Mouse (Mus musculus): ENCODE data around the gene Ndrg3. TPM values are rescaled to one million over a fixed set of nuclear protein-coding genes. Genes with fewer than 3 reads are reported as not detected.

Gene Ndrg3
- polyA plus RNA-seq, 1 experiment from 2014 or later, result 90.3 TPM

DNA sequence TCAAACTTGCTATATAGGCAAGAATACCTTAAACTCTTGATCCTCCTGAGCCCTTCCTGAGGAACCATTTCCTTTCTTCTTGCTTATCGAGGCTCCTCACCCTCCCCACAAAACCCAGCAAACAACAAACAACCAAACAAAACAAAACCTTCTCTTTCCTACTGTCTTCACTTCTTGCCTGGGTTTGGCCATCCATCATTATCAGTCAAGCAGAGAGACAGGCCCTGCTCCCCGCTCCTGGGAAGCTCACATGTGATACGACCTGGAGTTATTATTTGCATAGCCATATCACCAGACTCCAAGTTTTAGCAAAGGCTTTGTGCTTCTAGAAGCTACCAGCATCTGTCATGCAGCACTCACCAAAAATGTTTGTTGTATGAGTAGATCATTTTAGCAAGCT, 4.5 kb downstream of the Ndrg3 start:
- no peak overlapping the region for H3K27ac ChIP-seq
- peaks cover 28% of the 10 kb centered on the region for H3K4me1 ChIP-seq (replicated peaks)
- H3K4me2 ChIP-seq, result no peak overlapping the region
- no peak overlapping the region for H3K9ac ChIP-seq
- no peaks in the 10 kb centered on the region for H3K27me3 ChIP-seq
- WGBS, result 60% methylated on average over 3 of the region's 3 CpGs
- H3K4me3 ChIP-seq, result no peak overlapping the region
- no peaks in the 10 kb centered on the region for H3K36me3 ChIP-seq
- no peak for ATAC-seq (ENCODE audit: low FRiP score)
- no peaks in the 10 kb centered on the region for H3K9me3 ChIP-seq

DNA sequence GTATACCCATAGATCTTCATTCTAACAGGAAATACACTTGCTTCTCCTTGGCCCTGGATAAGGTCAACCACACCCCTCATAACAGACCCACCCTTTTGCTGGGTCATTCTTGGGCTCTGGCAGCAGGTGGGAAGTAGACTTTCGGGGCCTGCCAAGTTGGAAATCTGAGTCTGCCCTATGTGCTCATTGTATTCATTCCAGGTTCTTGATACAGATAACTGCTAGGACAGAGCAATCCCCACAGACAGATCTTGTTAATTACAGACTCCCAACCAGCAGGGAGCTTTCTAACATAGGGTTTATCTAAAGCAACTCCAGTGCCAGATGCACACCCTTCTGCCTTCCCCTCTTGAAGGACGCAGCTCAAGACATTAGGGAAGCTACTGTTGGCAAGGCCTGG, 9.0 kb downstream of the Ndrg3 start:
- Histone ChIP-seq H3K4me2 (no peak overlapping the region), H3K27ac (no peak overlapping the region), H3K27me3 (no peaks in the 10 kb centered on the region), H3K36me3 (no peaks in the 10 kb centered on the region), H3K4me1 (replicated peaks) (peaks cover 13% of the 10 kb centered on the region), H3K9ac (no peak overlapping the region), H3K9me3 (no peaks in the 10 kb centered on the region), H3K4me3 (no peak overlapping the region)
- ATAC-seq (ENCODE audit: low FRiP score), result no peak
- WGBS, result 83% methylated on average over 2 of the region's 2 CpGs

DNA sequence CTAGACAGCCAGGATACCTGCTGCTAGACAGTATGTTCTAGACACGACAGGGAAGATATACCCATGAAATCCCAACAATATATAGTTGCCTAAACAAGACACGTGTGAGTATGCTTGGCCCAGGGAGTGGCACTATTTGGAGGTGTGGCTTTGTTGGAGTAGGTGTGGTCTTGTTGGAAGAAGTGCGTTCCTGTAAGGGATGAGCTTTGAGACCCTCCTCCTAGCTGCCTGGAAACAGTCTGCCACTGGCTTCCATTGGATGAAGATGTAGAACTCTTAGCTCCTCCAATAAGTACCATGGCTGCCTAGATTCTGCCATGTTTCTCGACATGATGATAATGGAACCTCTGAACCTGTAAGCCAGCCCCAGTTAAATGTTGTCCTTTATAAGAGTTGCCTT, 10.6 kb downstream of the Ndrg3 start:
- Histone ChIP-seq H3K27me3 (no peaks in the 10 kb centered on the region), H3K27ac (no peak overlapping the region), H3K4me2 (no peak overlapping the region), H3K36me3 (no peaks in the 10 kb centered on the region), H3K9me3 (no peaks in the 10 kb centered on the region), H3K4me1 (replicated peaks) (peaks cover 15% of the 10 kb centered on the region), H3K9ac (no peak overlapping the region), H3K4me3 (no peak overlapping the region)
- ATAC-seq (ENCODE audit: low FRiP score), result no peak
- WGBS, result 85% methylated on average over 4 of the region's 4 CpGs

DNA sequence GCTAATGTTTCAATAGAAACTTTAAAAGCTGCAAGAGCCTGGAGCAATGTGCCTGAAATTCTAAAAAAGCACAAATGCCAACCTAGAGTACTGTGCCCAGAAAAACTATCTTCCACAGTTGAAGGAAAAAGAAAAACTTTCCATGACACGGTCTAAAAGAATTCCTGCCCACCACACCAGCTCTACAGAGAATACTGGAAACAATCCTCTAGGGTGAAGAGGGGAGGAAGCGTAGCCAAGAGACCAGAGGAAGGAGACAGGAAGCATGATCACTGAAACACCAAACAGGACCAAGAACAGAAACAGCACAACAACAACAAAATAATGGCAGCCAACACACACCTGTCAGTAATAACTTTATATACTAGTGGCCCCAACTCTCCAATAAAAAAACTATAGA, 11.8 kb downstream of the Ndrg3 start:
- Histone ChIP-seq H3K27ac (no peak overlapping the region), H3K4me1 (replicated peaks) (peaks cover 15% of the 10 kb centered on the region), H3K9me3 (no peaks in the 10 kb centered on the region), H3K9ac (no peak overlapping the region), H3K4me2 (no peak overlapping the region), H3K36me3 (no peaks in the 10 kb centered on the region), H3K27me3 (no peaks in the 10 kb centered on the region), H3K4me3 (no peak overlapping the region)
- no peak for ATAC-seq (ENCODE audit: low FRiP score)
- WGBS, result 79% methylated on average over 2 of the region's 2 CpGs

DNA sequence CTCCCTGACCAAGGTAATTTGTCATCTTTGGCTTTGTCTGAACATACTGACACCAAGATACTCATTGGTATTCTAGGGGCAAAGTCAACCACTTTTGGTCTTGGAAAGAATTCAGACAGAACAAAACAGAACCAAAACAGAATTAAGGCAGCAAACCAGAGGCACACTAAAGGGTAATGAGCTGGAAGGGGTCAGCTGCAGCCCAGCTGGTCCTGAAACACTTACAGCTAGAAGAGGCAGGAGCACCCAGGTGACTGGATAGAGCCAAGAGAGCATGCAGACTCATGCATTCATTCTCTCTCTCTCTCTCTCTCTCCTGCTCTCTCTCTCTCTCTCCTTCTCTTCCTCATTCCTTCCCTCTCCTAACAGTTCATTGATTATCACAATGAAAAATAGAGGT, 15.1 kb downstream of the Ndrg3 start:
- Histone ChIP-seq H3K4me2 (no peak overlapping the region), H3K9ac (no peak overlapping the region), H3K4me3 (no peak overlapping the region), H3K36me3 (no peaks in the 10 kb centered on the region), H3K27ac (peak overlapping the region; percentile 68), H3K4me1 (replicated peaks) (peaks cover 7% of the 10 kb centered on the region), H3K9me3 (no peaks in the 10 kb centered on the region), H3K27me3 (no peaks in the 10 kb centered on the region)
- ATAC-seq (ENCODE audit: low FRiP score), result peak; percentile 49; the same call in 1 of the 2 replicates

DNA sequence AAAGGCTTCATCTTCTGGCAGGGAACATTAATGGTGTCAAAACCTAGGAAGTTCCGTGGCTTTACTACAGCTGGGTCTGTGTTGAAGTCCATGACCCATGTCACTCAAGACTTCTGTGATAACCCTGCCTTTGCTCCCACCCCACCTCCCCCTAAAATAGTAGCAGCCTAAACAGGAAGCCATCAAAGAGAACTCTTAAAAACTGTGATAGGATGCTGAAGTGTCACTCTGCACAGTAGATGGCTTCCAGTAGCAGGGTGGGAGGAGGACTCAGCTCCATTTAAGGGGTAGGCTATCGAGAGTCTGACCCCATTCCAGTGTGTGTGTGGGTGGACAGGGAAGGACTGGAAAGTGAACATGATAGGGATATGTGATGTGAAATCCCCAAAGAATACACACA, 16.9 kb downstream of the Ndrg3 start:
- H3K27me3 ChIP-seq, result no peaks in the 10 kb centered on the region
- H3K4me3 ChIP-seq, result no peak overlapping the region
- H3K4me1 ChIP-seq (replicated peaks), result peaks cover 7% of the 10 kb centered on the region
- H3K9ac ChIP-seq, result no peak overlapping the region
- no peaks in the 10 kb centered on the region; the same call in 1 of the 2 replicates for H3K36me3 ChIP-seq
- H3K27ac ChIP-seq, result no peak overlapping the region
- no peak for ATAC-seq (ENCODE audit: low FRiP score)
- WGBS, result 88% methylated on average over 2 of the region's 2 CpGs
- H3K4me2 ChIP-seq, result no peak overlapping the region
- no peaks in the 10 kb centered on the region for H3K9me3 ChIP-seq

DNA sequence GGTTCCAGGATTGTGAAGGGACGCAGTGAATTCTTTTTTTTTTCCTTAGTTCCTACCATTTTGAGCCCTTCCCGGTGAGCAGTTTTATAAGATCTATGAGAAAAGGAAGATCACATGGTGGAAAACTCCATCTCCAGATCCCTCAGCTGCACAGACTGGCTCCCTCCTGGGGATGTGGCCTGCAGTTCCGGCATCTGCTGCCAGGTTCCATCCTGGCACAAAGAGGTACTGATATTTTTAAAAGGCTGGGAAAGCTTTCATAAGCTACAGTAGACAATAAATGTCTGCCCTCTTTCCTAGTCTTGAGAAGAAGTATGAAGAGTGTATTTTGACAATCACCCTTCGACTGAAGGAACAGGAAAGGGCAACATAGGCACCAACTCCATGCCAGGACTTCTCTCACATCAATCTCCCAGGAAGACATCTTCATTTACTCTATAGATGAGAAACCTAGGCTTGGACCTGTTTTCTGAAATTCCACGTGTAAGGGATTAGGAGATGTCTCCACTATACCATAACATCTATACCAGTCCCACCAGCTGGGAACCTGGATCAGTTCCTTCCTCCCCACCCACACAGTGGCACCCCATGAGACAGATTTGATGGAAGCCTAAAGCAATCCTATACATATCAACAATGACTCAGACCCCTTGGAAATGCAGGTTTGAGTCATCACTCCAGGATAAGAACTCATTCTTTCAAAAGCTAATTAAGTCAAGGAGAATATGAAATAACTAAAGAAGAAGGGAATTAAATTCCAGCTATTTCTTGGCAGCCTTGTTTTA, 18.3 kb downstream of the Ndrg3 start:
- Histone ChIP-seq H3K4me1 (replicated peaks) (peaks cover 7% of the 10 kb centered on the region), H3K36me3 (peaks cover 7% of the 10 kb centered on the region; the same call in 1 of the 2 replicates), H3K27me3 (no peaks in the 10 kb centered on the region), H3K9me3 (no peaks in the 10 kb centered on the region), H3K4me3 (no peak overlapping the region), H3K9ac (no peak overlapping the region), H3K4me2 (no peak overlapping the region), H3K27ac (no peak overlapping the region)
- 86% methylated on average over 5 of the region's 5 CpGs for WGBS
- ATAC-seq (ENCODE audit: low FRiP score), result no peak

DNA sequence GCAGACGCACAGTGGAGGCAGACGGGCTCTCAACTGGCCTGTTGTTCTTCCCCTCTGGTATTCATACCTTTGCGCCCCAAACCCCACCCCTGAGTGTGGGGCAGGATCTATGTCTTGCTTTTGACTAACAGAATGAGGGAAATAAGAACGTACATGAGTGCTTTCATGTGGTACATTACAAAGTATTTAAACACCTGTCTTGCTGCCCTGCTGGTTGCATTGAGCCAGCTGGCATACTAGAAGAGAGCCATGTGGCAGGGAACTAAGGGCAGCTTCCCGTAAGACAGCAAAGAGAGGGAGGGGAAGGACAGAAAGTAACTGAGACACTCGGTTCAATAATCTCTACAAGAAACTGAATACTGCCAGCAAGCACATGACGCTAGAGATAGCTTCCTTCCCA, 21.6 kb downstream of the Ndrg3 start:
- no peak for ATAC-seq (ENCODE audit: low FRiP score)
- peaks cover 12% of the 10 kb centered on the region; the same call in 1 of the 2 replicates for H3K36me3 ChIP-seq
- no peak overlapping the region for H3K4me2 ChIP-seq
- H3K27me3 ChIP-seq, result no peaks in the 10 kb centered on the region
- no peak overlapping the region for H3K9ac ChIP-seq
- H3K4me1 ChIP-seq (replicated peaks), result no peaks in the 10 kb centered on the region
- H3K9me3 ChIP-seq, result no peaks in the 10 kb centered on the region
- WGBS, result 86% methylated on average over 7 of the region's 7 CpGs
- H3K27ac ChIP-seq, result peak overlapping the region; percentile 8; the same call in 1 of the 2 replicates
- H3K4me3 ChIP-seq, result no peak overlapping the region

DNA sequence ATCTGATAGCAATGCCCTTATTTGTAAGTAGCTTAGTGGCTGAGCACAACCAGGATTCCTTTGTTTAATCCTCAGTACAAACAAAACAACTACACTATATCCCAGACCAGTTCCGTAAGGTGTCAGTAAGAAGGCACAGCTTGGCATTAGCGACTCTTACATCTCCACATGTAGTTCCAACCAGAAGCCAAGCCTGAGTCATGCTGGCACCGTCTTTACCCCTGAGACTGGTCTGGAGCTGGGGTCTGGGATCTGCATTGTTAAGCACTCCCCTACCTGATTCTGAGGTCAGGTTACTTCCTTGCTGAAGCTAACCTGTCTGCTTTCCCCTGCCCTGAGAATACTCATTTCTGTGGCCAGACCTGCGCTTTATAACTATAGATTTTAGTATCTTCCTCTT, 23.4 kb downstream of the Ndrg3 start:
- ATAC-seq (ENCODE audit: low FRiP score), result no peak
- Histone ChIP-seq H3K27me3 (no peaks in the 10 kb centered on the region), H3K9ac (no peak overlapping the region), H3K36me3 (peaks cover 12% of the 10 kb centered on the region; the same call in 1 of the 2 replicates), H3K9me3 (no peaks in the 10 kb centered on the region), H3K4me1 (replicated peaks) (no peaks in the 10 kb centered on the region), H3K4me2 (no peak overlapping the region), H3K27ac (no peak overlapping the region), H3K4me3 (no peak overlapping the region)
- WGBS, result 77% methylated on average over 4 of the region's 4 CpGs

DNA sequence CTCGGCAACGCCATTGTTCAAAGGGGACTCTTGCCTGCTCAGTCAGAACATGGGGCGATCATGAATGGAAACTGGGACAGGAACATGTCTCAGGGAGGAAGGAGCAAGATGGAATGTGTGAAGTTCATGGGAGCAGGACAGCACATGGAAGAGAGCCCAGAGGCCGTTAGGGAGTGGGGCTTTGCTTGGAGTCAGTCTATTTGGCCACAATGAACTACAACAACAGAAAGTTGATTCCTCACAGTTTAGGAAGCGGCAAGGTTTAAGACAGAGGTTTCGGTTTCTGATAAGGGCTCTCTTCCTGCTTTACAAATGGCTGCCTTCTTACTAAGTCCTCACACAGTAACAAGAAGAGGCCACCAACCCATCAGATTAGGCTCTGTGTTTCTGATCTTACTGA, 24.5 kb downstream of the Ndrg3 start:
- Histone ChIP-seq H3K9ac (no peak overlapping the region), H3K4me1 (replicated peaks) (no peaks in the 10 kb centered on the region), H3K36me3 (peaks cover 12% of the 10 kb centered on the region; the same call in 1 of the 2 replicates), H3K9me3 (no peaks in the 10 kb centered on the region), H3K27ac (no peak overlapping the region), H3K4me2 (no peak overlapping the region), H3K27me3 (no peaks in the 10 kb centered on the region), H3K4me3 (no peak overlapping the region)
- ATAC-seq (ENCODE audit: low FRiP score), result no peak
- WGBS, result 81% methylated on average over 6 of the region's 6 CpGs

DNA sequence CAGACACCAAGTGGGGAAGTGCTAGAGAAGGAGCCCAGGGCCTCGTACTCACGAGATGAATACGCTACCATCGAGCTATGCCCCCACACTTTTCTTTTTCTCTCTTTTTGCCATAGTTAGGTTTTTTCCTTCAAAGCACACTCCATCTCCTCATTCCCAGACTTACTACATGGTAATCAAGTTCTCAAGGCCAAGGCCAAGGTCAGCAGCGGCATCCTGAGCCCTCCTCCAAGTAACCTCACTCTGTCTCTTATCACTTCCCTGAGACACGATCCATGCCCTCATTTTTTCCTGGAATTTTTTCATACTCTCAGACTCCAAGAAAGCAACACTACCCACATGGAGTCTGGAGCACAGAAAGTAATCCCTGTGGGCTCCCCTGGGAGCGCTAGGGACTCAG, 28.0 kb downstream of the Ndrg3 start:
- Histone ChIP-seq H3K9me3 (no peaks in the 10 kb centered on the region), H3K9ac (no peak overlapping the region), H3K36me3 (peaks cover 8% of the 10 kb centered on the region; the same call in 1 of the 2 replicates), H3K4me1 (replicated peaks) (no peaks in the 10 kb centered on the region), H3K27ac (no peak overlapping the region), H3K4me3 (no peak overlapping the region), H3K4me2 (no peak overlapping the region), H3K27me3 (no peaks in the 10 kb centered on the region)
- ATAC-seq (ENCODE audit: low FRiP score), result no peak
- WGBS, result 90% methylated on average over 7 of the region's 7 CpGs

DNA sequence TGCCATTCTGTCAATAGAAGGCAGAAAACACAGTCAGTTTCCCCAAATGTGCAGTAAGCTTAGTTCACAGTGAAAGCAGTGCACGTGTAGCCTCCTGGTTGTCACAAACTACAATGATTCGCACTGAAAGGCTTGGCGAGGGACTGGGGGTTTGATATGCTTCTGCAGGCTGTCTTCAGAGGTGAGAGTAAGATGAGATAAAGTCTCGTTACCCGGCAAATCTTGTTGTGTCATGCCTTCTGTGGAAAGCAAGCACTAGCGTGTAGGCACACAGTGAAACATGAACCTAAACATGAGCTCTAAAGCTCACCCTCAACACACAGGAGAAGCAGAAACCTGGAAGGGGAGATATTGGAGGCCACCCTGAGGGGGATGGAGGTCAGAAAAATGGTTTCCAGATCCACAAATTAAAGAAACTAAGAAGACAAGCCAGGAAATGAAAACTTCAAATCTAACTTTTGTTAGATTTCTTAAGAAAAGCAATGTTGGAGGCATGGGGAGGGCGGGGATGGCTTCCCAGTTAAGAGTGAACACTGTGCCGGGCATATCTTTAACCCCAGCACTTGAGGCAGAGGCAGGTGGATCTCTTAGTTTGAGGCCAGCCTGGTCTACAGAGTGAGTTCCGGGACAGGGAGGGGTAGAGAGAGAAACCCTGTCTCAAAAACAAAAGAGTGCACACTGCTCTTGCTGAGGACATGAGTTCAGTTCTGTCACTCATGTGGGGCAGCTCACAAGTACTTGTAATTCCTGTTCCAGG, 33.2 kb downstream of the Ndrg3 start:
- Histone ChIP-seq H3K4me2 (no peak overlapping the region), H3K9ac (no peak overlapping the region), H3K4me3 (no peak overlapping the region), H3K27me3 (no peaks in the 10 kb centered on the region), H3K4me1 (replicated peaks) (no peaks in the 10 kb centered on the region), H3K36me3 (peaks cover 7% of the 10 kb centered on the region; the same call in 1 of the 2 replicates), H3K9me3 (no peaks in the 10 kb centered on the region), H3K27ac (no peak overlapping the region)
- ATAC-seq (ENCODE audit: low FRiP score), result no peak
- WGBS, result 91% methylated on average over 9 of the region's 9 CpGs

DNA sequence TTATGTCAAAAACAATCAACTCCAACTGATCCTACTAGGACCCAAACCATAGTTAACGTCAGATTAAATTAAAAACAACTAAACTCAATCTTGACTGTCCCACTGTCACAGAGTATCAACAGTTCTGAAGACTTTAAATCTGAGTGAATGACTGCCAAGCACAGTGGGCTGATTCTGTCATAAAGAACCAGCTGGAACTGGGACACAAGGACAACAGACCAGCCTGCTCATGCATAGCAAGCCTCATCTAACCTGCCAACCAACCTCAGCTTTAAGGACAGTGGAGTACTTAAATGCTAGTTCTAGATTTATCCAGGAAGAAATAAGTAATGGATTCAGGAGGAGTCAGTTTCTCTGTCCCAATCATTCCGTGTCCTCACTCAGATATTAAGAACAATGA, 34.8 kb downstream of the Ndrg3 start:
- H3K9me3 ChIP-seq, result no peaks in the 10 kb centered on the region
- H3K4me1 ChIP-seq (replicated peaks), result no peaks in the 10 kb centered on the region
- peaks cover 7% of the 10 kb centered on the region; the same call in 1 of the 2 replicates for H3K36me3 ChIP-seq
- WGBS, result 94% methylated on average over 2 of the region's 2 CpGs
- H3K4me2 ChIP-seq, result no peak overlapping the region
- H3K27ac ChIP-seq, result no peak overlapping the region
- no peak overlapping the region for H3K4me3 ChIP-seq
- H3K9ac ChIP-seq, result no peak overlapping the region
- no peak for ATAC-seq (ENCODE audit: low FRiP score)
- H3K27me3 ChIP-seq, result no peaks in the 10 kb centered on the region
